Mouse (Mus musculus): ENCODE measurements around the gene Coro1b. TPM values are rescaled to one million over a fixed set of nuclear protein-coding genes. Genes with fewer than 3 reads are reported as not detected.

The Coro1b gene
- total RNA-seq, 1 experiment, result 73.8 TPM

GRCm38 (mm10) chr19:4151898-4152297, 3.5 kb downstream of the Coro1b start:
- Histone ChIP-seq H3K36me3 (ENCODE audit: control insufficient read depth, insufficient read depth, low read length, poor library complexity, severe bottlenecking) (peaks cover 25% of the 10 kb centered on the region), H3K9ac (ENCODE audit: insufficient read depth, low read depth, low read length, poor library complexity, severe bottlenecking) (no peak overlapping the region), H3K4me1 (ENCODE audit: control insufficient read depth in 2 of 2, insufficient read depth in 2 of 2, low read length in 2 of 2, poor library complexity in 1 of 2) (peaks cover 3 to 60% of the 10 kb centered on the region in 2 experiments), H3K27ac (ENCODE audit: insufficient read depth, low read depth, low read length, poor library complexity, severe bottlenecking) (no peak overlapping the region), H3K9me3 (ENCODE audit: control insufficient read depth, insufficient read depth, low read depth, low read length) (no peaks in the 10 kb centered on the region), H3K4me3 (ENCODE audit: insufficient read depth in 1 of 2, low read depth in 1 of 2, low read length in 2 of 2, poor library complexity in 1 of 2, severe bottlenecking in 1 of 2) (no peak overlapping the region)
- TF ChIP-seq ZC3H11A (IDR thresholded peaks at IDR 0.05; ENCODE audit: borderline replicate concordance, low read depth, low read length) (no peak), ZNF384 (IDR thresholded peaks at IDR 0.05; ENCODE audit: low read depth, low read length) (no peak), HCFC1 (IDR thresholded peaks at IDR 0.05; ENCODE audit: borderline replicate concordance, insufficient read depth, low read length) (no peak), MAFK (IDR thresholded peaks at IDR 0.05; ENCODE audit: insufficient read depth, low read depth, low read length) (no peak), CHD2 (IDR thresholded peaks at IDR 0.05; ENCODE audit: low read depth, low read length) (no peak)
- DNase-seq (ENCODE audit: low read depth, low spot score), result no peak
- in situ Hi-C loops (cut with MboI; ENCODE audit: low sequenced_read_pairs in 2 of 2, unreplicated experiment in 2 of 2), result no loop called here

- peaks cover 25% of the 10 kb centered on the region for H3K36me3 ChIP-seq (ENCODE audit: control insufficient read depth, insufficient read depth, low read length, poor library complexity, severe bottlenecking)
- H3K9ac ChIP-seq (ENCODE audit: insufficient read depth, low read depth, low read length, poor library complexity, severe bottlenecking), result no peak overlapping the region
- H3K9me3 ChIP-seq (ENCODE audit: control insufficient read depth, insufficient read depth, low read depth, low read length), result no peaks in the 10 kb centered on the region
- DNase-seq (ENCODE audit: low read depth, low spot score), result no peak
- in situ Hi-C loops (cut with MboI; ENCODE audit: low sequenced_read_pairs in 2 of 2, unreplicated experiment in 2 of 2), result no loop called here
- peaks cover 3 to 57% of the 10 kb centered on the region in 2 experiments for H3K4me1 ChIP-seq (ENCODE audit: control insufficient read depth in 2 of 2, insufficient read depth in 2 of 2, low read length in 2 of 2, poor library complexity in 1 of 2)
- no peak overlapping the region for H3K27ac ChIP-seq (ENCODE audit: insufficient read depth, low read depth, low read length, poor library complexity, severe bottlenecking)
- H3K4me3 ChIP-seq (ENCODE audit: insufficient read depth in 1 of 2, low read depth in 1 of 2, low read length in 2 of 2, poor library complexity in 1 of 2, severe bottlenecking in 1 of 2), result no peak overlapping the region
- TF ChIP-seq MAFK (IDR thresholded peaks at IDR 0.05; ENCODE audit: insufficient read depth, low read depth, low read length) (no peak), ZC3H11A (IDR thresholded peaks at IDR 0.05; ENCODE audit: borderline replicate concordance, low read depth, low read length) (no peak), HCFC1 (IDR thresholded peaks at IDR 0.05; ENCODE audit: borderline replicate concordance, insufficient read depth, low read length) (no peak), CHD2 (IDR thresholded peaks at IDR 0.05; ENCODE audit: low read depth, low read length) (no peak), ZNF384 (IDR thresholded peaks at IDR 0.05; ENCODE audit: low read depth, low read length) (no peak)
These were observed 4.2 kb downstream of the Coro1b start for GRCm38 (mm10) chr19:4152445-4153231.

GRCm38 (mm10) chr19:4153232-4153654, 4.8 kb downstream of the Coro1b start, which contains the start of gene Ptprcap:
Ptprcap (plus strand) TSS chr19:4153604.
- Histone ChIP-seq H3K4me1 (ENCODE audit: control insufficient read depth in 2 of 2, insufficient read depth in 2 of 2, low read length in 2 of 2, poor library complexity in 1 of 2) (peaks cover 0 to 51% of the 10 kb centered on the region in 2 experiments; a peak in 3 of 4 replicates), H3K9ac (ENCODE audit: insufficient read depth, low read depth, low read length, poor library complexity, severe bottlenecking) (peak within 1 kb of the TSS; percentile 25; the same call in 1 of the 2 replicates), H3K4me3 (ENCODE audit: insufficient read depth in 1 of 2, low read depth in 1 of 2, low read length in 2 of 2, poor library complexity in 1 of 2, severe bottlenecking in 1 of 2) (no peak within 1 kb of the TSS), H3K9me3 (ENCODE audit: control insufficient read depth, insufficient read depth, low read depth, low read length) (no peaks in the 10 kb centered on the region), H3K27ac (ENCODE audit: insufficient read depth, low read depth, low read length, poor library complexity, severe bottlenecking) (peak within 1 kb of the TSS; percentile 4; the same call in 1 of the 2 replicates), H3K36me3 (ENCODE audit: control insufficient read depth, insufficient read depth, low read length, poor library complexity, severe bottlenecking) (peaks cover 31% of the 10 kb centered on the region)
- no peak for TF ChIP-seq MAFK (IDR thresholded peaks at IDR 0.05; ENCODE audit: insufficient read depth, low read depth, low read length)
- in situ Hi-C loops (cut with MboI; ENCODE audit: low sequenced_read_pairs in 2 of 2, unreplicated experiment in 2 of 2), result no loop called here
- DNase-seq (ENCODE audit: low read depth, low spot score), result no peak

- Histone ChIP-seq H3K9me3 (ENCODE audit: control insufficient read depth, insufficient read depth, low read depth, low read length) (no peaks in the 10 kb centered on the region), H3K4me1 (ENCODE audit: control insufficient read depth in 2 of 2, insufficient read depth in 2 of 2, low read length in 2 of 2, poor library complexity in 1 of 2) (peaks cover 0 to 46% of the 10 kb centered on the region in 2 experiments; a peak in 3 of 4 replicates), H3K36me3 (ENCODE audit: control insufficient read depth, insufficient read depth, low read length, poor library complexity, severe bottlenecking) (peaks cover 40% of the 10 kb centered on the region), H3K9ac (ENCODE audit: insufficient read depth, low read depth, low read length, poor library complexity, severe bottlenecking) (peak overlapping the region; percentile 21; the same call in 1 of the 2 replicates), H3K27ac (ENCODE audit: insufficient read depth, low read depth, low read length, poor library complexity, severe bottlenecking) (no peak overlapping the region), H3K4me3 (ENCODE audit: insufficient read depth in 1 of 2, low read depth in 1 of 2, low read length in 2 of 2, poor library complexity in 1 of 2, severe bottlenecking in 1 of 2) (no peak overlapping the region; a peak in 1 of 4 replicates)
- in situ Hi-C loops (cut with MboI; ENCODE audit: low sequenced_read_pairs in 2 of 2, unreplicated experiment in 2 of 2), result no loop called here
- no peak for DNase-seq (ENCODE audit: low read depth, low spot score)
- TF ChIP-seq ZNF384 (IDR thresholded peaks at IDR 0.05; ENCODE audit: low read depth, low read length), result no peak
- TF ChIP-seq MAFK (IDR thresholded peaks at IDR 0.05; ENCODE audit: insufficient read depth, low read depth, low read length), result no peak
- no peak for TF ChIP-seq HCFC1 (IDR thresholded peaks at IDR 0.05; ENCODE audit: borderline replicate concordance, insufficient read depth, low read length)
- TF ChIP-seq CHD2 (IDR thresholded peaks at IDR 0.05; ENCODE audit: low read depth, low read length), result no peak
- no peak for TF ChIP-seq ZC3H11A (IDR thresholded peaks at IDR 0.05; ENCODE audit: borderline replicate concordance, low read depth, low read length)
These were observed 6.2 kb downstream of the Coro1b start for GRCm38 (mm10) chr19:4154437-4155222.
